Mouse (Mus musculus): ENCODE results near the gene Cldn2.

Cldn2 gene

DNA sequence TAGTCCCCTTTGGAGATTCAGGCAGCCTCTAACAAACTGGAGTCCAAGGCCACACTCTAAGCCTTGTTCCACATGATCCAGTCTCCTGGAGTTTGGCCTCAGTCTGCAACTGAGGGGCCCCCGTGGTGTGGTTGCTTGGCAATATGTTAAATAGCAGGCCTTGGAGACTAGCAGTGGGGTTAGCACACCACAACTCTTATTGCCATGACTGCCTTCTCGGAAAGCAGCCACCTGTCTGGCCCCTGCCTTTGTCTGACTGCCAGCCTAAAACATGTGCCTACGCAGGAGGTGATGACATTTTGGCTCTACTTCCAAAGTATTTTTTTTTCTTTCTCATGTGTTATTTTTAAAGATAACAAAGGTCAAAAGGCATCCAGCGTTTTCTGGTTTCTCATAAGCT, 7.5 kb downstream of the Cldn2 start:
- no peak for DNase-seq (ENCODE audit: low spot score in 2 of 2)

DNA sequence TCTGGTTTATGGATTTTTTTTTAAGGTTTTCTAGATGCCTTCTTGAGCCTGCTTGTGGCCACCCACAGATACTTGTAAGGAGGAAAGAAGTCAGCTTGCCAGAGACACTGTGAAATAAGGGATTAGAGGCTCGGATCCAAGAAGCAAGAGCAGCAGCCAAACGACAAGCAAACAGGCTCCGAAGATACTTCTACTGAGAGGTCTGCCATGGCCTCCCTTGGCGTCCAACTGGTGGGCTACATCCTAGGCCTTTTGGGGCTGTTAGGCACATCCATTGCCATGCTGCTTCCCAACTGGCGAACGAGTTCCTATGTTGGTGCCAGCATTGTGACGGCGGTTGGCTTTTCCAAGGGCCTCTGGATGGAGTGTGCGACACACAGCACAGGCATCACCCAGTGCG, 7.9 kb downstream of the Cldn2 start:
- DNase-seq (ENCODE audit: low spot score in 2 of 2), result no peak

DNA sequence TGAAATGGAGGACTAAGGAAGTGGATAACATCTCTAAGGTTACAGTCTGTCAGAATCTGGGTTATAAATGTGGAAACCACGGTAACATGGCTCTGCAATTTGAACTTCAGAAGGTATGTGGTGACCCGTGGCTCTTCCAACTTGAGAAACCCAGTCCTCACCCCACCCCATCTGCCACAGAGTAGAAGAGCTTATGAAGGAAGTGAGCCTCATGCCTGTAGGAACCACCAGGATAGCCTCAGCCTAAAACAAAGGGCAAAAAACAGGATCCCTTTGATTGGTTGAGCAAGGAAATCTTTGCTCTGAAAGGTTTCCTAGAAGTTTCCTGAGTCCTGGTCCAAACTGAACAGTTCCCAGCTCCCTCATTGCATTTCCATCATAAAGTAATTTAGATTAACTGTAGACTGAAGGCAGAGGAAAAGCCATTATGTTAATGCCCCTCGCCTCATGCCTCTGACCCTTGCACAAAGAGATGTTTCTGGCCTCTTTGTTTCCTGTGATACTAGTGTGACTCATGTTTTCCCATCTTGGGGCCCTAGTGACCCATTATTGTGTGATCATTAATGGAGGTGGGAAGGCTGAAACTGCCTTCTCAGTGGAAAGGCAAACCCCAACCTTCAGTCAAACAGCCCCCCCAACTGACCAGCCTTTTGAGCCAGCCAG, 12.1 kb downstream of the Cldn2 start:
- no peak for DNase-seq (ENCODE audit: low spot score in 2 of 2)

DNA sequence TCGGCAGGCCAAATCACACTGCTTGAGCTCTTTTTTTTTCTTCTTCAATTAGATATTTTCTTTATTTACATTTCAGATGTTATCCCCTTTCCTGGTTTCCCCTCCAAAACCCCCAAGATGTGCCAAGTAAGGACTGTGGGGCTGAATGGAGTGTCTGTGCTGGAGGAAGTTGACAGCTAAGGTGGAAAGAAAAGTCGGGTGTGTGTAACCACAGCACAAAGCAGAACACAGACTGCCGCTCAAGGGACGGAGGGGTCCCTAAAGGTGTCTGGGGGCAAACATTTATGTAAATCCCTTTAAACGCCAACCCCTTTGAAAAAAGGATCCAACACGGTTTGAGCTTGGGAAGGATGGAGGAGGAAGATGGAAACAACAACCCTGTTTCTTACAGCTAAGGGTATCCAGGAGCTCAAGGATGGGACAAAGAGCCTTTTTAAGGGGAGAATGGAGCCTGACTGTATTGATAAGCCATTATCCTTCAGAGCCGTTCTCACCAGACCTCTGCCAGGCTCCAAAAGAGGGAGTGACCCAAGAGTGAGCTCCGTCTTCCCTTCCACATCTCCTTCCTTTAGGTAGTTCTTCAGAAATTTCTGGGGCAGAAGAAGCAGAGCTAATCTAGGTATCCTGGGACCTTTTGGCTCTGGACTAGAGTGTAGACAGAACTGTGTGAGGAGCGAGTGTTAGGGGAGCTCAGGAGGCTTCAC, 12.8 kb downstream of the Cldn2 start:
- DNase-seq (ENCODE audit: low spot score in 2 of 2), result no peak

DNA sequence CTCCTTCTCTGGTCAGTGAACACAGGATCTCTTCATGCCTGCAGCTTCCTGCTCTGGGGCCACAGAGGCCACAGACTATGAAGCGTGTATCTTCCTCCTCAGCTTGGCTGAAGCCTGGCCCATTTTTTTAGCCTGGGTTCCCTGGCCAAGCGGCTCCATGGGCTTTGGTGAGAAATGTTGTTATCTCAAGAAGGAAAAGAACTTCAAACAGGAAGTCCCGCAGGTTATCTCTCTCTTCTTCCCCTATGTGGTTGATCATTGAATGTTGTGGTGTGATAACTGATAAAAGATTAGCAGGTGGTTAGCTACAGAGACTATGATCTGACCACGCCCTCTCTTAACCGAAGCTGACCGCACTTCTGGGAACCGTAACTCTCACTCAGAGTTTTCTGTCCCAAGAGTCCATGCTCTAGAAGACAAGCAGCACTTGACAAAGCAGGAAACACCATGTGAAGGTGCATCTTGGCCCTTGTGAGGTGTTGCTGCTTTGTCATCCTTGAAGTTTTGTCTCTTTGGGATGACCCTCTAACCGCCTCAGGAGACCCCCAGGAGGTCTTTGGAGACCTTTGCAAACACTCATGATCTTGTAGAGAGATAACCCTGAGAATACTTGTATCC, 13.5 kb downstream of the Cldn2 start:
- DNase-seq (ENCODE audit: low spot score in 2 of 2), result no peak

DNA sequence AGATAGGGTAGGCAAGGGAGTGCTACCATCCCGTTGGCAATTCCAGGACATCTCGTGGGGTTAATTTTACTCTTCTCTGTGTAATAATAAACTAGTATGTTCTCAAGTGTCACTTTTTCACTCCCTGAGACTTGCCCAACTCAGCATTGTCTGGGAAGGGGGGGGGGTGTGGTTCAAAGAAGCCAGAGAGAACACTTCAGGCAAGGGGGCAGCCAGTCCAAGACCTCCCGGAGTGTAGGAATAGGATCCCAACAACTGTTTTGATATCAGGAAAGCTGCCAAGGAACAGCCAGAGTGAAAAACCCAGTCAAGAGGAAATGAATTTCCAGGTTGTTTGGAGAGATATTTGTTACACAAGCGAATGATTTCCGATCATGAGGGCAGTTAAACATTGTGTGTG, 14.6 kb downstream of the Cldn2 start:
- DNase-seq (ENCODE audit: low spot score in 2 of 2), result no peak

DNA sequence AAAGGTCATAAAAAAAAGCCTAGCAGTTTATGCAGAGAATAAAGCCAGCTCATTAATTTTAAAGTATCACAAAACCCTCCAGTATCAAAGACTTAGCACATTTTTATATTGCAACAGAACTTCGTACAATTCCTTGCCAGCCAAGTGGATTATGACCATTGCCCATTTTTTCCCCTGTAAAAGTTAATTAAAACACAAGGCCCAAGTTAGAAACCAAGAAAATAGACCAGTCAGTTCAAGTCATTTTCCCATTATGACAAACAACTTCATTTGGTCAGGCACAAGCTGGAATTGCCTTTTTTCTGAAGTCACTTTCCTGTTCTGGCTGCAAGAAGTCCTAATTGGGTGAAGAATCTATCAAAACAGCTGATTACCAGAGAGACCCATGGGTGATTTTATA, 24.8 kb downstream of the Cldn2 start:
- no peak for DNase-seq (ENCODE audit: low spot score in 2 of 2)

DNA sequence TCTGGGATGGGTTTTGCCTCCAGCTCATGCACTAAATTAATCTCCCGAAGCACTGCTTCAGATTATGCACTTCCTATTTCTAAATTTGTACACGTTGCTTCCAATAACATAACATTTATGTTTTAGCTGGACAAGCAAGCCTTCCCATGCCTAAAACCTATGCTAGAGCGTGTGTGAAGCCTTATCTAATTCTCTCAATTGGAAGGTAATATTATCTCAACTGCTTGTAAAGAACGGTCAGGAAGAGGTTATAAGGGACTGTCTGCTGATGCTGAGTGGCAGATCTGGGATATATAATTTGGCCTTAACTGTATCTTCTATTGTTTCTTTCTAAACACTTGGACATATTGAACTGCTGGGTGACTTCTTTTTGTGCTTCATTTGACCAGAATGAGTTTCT, 26.3 kb downstream of the Cldn2 start:
- DNase-seq (ENCODE audit: low spot score in 2 of 2), result no peak

DNA sequence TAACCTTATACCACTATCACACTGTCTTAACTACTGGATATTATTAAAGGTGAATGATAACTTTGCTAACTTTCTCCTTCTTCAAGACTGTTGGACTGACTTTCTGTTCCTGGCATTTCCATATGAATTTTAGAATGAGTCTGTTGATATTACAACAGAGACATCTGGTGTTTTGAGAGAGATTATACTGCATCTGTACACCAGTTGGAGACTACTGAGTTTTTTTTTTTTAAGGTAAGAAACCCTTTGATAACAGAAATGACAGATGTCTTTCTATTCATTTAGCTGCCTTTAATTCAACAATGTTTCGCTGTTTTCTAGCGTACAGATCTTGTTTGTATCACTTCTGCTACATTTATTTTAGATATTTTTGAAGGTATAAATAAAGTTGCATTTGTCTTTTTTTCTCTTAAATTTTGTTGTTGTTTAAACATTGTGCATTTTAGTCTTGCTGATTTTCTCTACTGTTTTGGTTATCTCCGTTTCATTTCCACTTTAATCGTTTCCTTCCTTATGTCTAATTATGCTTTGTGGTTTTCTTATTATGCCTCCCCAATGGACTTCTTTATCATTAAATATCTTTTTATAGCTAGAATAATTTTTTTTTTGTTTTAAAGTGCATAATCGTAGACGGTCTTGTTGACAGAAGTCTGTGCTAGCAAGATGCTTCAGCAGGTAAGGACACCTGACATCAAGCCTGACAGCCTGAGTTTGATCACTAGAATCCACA, 27.9 kb downstream of the Cldn2 start:
- no peak for DNase-seq (ENCODE audit: low spot score in 2 of 2)

DNA sequence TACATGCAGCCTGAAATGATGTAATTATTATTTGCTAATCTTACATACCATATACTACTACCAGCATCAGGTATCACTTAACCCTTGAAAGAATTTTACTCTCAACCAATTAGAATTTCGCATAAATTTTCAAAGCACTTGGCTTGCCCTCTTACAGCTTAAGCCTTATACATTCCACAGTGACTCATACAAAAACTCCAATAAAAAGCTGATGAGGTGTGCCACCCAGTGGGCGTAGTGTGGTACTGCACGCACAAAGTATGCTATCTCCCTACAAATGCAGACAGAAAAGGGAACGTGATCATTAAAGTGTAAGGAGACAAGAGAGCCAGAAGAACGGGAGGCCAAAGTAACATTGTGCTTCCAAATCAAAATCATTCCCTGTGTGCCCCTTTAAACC, 31.8 kb downstream of the Cldn2 start:
- DNase-seq (ENCODE audit: low spot score in 2 of 2), result peak; percentile 14 to 27

DNA sequence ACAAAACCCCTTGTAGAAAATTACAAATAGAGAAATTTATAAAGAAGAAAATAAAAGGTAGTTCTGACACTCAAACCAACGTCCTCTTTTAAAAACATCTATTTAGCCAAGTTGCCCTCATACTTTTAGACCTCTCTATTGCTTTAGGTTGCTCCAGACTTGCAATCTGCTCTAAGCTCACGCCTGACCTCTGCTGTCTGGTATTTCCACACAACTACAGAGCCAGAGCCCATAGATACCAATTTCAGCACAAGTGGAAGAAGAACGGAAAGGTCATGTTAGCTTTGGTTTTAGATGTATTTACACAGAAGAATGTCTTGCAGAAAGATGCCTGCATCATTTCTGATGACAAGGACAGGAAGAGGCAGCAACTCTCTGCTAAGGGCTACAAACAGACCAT, 38.4 kb downstream of the Cldn2 start:
- no peak for DNase-seq (ENCODE audit: low spot score in 2 of 2)

DNA sequence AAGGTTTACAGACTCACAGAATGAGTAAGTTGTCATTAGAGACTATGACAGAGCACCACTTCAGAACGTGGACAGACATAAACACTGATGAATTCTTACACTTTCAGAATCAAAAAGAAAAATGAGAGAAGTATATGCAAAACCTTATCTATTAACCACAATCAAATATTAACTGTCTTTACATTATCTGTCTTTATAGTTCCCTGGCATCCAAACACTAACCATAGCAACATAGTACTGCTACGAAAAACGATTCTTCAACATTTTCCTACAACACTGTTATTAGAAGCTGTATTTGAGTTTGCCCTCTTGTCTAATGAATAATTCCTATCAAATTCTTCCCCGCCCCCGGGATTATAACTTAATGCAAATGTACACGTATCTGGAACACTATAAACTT, 40.5 kb downstream of the Cldn2 start:
- DNase-seq (ENCODE audit: low spot score in 2 of 2), result no peak

DNA sequence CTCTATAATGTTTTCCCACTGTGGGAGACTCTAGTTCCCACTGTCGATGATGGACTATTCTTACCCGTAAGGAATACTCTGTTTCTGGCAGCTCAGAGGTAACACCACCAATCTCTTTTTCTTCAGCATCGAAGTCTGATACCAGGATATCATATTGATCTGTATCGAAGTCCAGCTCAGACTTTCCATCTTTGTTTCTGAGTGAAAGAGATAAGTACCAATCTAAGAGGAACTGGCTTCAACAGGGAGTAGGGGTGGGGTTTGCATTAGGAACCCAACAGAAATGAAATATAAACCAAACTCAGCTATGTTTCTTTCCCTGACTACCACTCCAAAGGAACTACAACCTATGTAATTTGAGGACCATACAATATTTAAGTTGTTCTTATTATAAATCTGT, 54.2 kb downstream of the Cldn2 start:
- DNase-seq (ENCODE audit: low spot score in 2 of 2), result no peak

DNA sequence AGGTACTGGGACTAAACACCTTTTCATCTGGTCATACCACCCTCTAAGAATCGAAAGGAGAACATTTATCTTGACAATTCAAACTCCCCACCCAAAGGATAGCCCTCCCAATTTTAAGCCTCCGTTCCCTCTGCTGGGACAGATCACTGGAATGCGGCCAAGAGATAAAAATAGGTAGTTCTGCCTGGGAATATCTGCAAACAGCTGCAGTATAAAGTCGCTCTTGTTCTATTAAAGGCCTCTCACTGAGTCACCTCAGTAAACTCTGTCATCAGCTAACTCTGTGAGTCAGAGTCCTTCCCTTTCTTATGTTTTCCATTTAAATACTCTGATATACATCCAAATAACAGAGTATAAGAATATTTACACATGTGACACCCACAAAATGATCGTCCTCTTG, 58.8 kb downstream of the Cldn2 start:
- DNase-seq (ENCODE audit: low spot score in 2 of 2), result no peak
